Comparison of ENCODE assay signal across 8 mouse cellular contexts in genomic region chr5:123350386-123350785, GRCm38 (mm10). TPM values are rescaled to one million over a fixed set of nuclear protein-coding genes. Genes with fewer than 3 reads are reported as not detected.
DNase-seq lines count a peak whose midpoint lies in the region; ATAC-seq and TF ChIP-seq lines count a peak whose summit lies in the region.

No protein-coding gene starts in this region.

- 0 out of 2 replicates have a peak overlapping the region, but pooled peaks have one; percentile 7 for H3K27ac ChIP-seq in heart, embryonic 12.5 days (ENCODE audit: poor library complexity, severe bottlenecking)
- H3K27ac ChIP-seq in heart, embryonic 11.5 days (ENCODE audit: low read depth, low read length) = no peak overlapping the region
- H3K27ac ChIP-seq in CH12.LX (ENCODE audit: insufficient read depth, low read depth) = no peak overlapping the region
- H3K27ac ChIP-seq in midbrain, embryonic 13.5 days = no peak overlapping the region

- DNase-seq in CH12.LX (ENCODE audit: extremely low read depth) (peak; percentile 55), MN1 (ENCODE audit: low spot score) (no peak)
- peak; percentile 40 for DNase-seq in c-Kit-positive CD71-positive TER-119-negative erythroid progenitor cells, embryonic 14.5 days (ENCODE audit: low read depth)
- peak; percentile 52 to 58 for DNase-seq in layer of hippocampus, postnatal 10 days (ENCODE audit: low spot score in 2 of 2)
- peak; percentile 65 for DNase-seq in thymus, postnatal 14 days

- in situ Hi-C loops in CH12.LX (cut with MboI; ENCODE audit: low pct_ligation_motif_present, low pct_unique_long_range_greater_than_20kb, low sequenced_read_pairs) = no loop called here

- H3K4me3 ChIP-seq in heart, embryonic 12.5 days = no peak overlapping the region
- no peak overlapping the region for H3K4me3 ChIP-seq in heart, embryonic 11.5 days (ENCODE audit: low read depth, low read length)
- no peak overlapping the region for H3K4me3 ChIP-seq in CH12.LX (replicated peaks in 1 of 3; ENCODE audit: low read depth in 2 of 3, low read length in 2 of 3, poor library complexity in 1 of 3)
- no peak overlapping the region for H3K4me3 ChIP-seq in midbrain, embryonic 13.5 days (replicated peaks)

- H3K79me2 ChIP-seq in CH12.LX (replicated peaks; ENCODE audit: control insufficient read depth, extremely low read depth, insufficient read depth, poor library complexity, severe bottlenecking) = no peaks in the 10 kb centered on the region; the same call in 1 of the 2 replicates

- peaks cover 11% of the 10 kb centered on the region for H3K36me3 ChIP-seq in heart, embryonic 12.5 days
- peaks cover 1% of the 10 kb centered on the region; the same call in 1 of the 2 replicates for H3K36me3 ChIP-seq in heart, embryonic 11.5 days (ENCODE audit: control insufficient read depth, insufficient read depth, low read length)
- H3K36me3 ChIP-seq in CH12.LX (replicated peaks in 1 of 2; ENCODE audit: control insufficient read depth in 1 of 2, insufficient read depth in 1 of 2, low read length in 1 of 2) = peaks cover 0 to 40% of the 10 kb centered on the region in 2 experiments
- H3K36me3 ChIP-seq in midbrain, embryonic 13.5 days = peaks cover 33% of the 10 kb centered on the region

- TF ChIP-seq CTCF in CH12.LX (conservative IDR thresholded peaks at IDR 0.05 in 1 of 2, IDR thresholded peaks at IDR 0.05 in 1 of 2; ENCODE audit: low read depth in 2 of 2, low read length in 2 of 2) = peak in 1 of 2 experiments; percentile 51; a peak in 2 of 4 replicates

- peaks cover 61% of the 10 kb centered on the region for H3K4me1 ChIP-seq in heart, embryonic 12.5 days (replicated peaks)
- peaks cover 46% of the 10 kb centered on the region for H3K4me1 ChIP-seq in heart, embryonic 11.5 days (ENCODE audit: control insufficient read depth, insufficient read depth, low read length)
- H3K4me1 ChIP-seq in CH12.LX (ENCODE audit: control insufficient read depth in 1 of 2, insufficient read depth in 2 of 2) = peaks cover 11 to 41% of the 10 kb centered on the region in 2 experiments
- peaks cover 55% of the 10 kb centered on the region for H3K4me1 ChIP-seq in midbrain, embryonic 13.5 days (replicated peaks)

- dilution Hi-C loops in CH12.LX (cut with MboI; ENCODE audit: extremely low pct_ligation_motif_present, extremely low pct_unique_long_range_greater_than_20kb, low sequenced_read_pairs) = no loop called here

- no peak overlapping the region for H3K4me2 ChIP-seq in heart, embryonic 12.5 days
- no peak overlapping the region for H3K4me2 ChIP-seq in heart, embryonic 11.5 days
- H3K4me2 ChIP-seq in CH12.LX (ENCODE audit: insufficient read depth, low read depth, poor library complexity, severe bottlenecking) = no peak overlapping the region
- no peak overlapping the region for H3K4me2 ChIP-seq in midbrain, embryonic 13.5 days (replicated peaks)

- no peak for TF ChIP-seq EP300 in CH12.LX (IDR thresholded peaks at IDR 0.05; ENCODE audit: low read length)

- 44% methylated on average over 10 of the region's 10 CpGs for WGBS in heart, embryonic 12.5 days
- WGBS in heart, embryonic 11.5 days (ENCODE audit: insufficient replicate concordance) = 47% methylated on average over 10 of the region's 10 CpGs
- WGBS in midbrain, embryonic 13.5 days = 79% methylated on average over 10 of the region's 10 CpGs

- no peak overlapping the region for H3K9ac ChIP-seq in heart, embryonic 12.5 days
- no peak overlapping the region for H3K9ac ChIP-seq in heart, embryonic 11.5 days (ENCODE audit: low read depth, low read length)
- no peak overlapping the region for H3K9ac ChIP-seq in CH12.LX (ENCODE audit: insufficient read depth, low read depth)
- H3K9ac ChIP-seq in midbrain, embryonic 13.5 days (replicated peaks) = no peak overlapping the region

- no peak for ATAC-seq in heart, embryonic 12.5 days (ENCODE audit: insufficient number of reproducible peaks, low FRiP score)
- no peak for ATAC-seq in heart, embryonic 11.5 days (replicated peaks; ENCODE audit: insufficient number of reproducible peaks, low FRiP score, low TSS enrichment)
- ATAC-seq in midbrain, embryonic 13.5 days = no peak

- peak; percentile 30 for TF ChIP-seq RAD21 in CH12.LX (IDR thresholded peaks at IDR 0.05; ENCODE audit: low read depth, low read length)

- H3K9me3 ChIP-seq in heart, embryonic 12.5 days (replicated peaks) = no peaks in the 10 kb centered on the region
- H3K9me3 ChIP-seq in heart, embryonic 11.5 days (replicated peaks; ENCODE audit: control insufficient read depth, low read length) = no peaks in the 10 kb centered on the region
- H3K9me3 ChIP-seq in CH12.LX (replicated peaks; ENCODE audit: low read length) = no peaks in the 10 kb centered on the region
- no peaks in the 10 kb centered on the region for H3K9me3 ChIP-seq in midbrain, embryonic 13.5 days

- no peaks in the 10 kb centered on the region for H3K27me3 ChIP-seq in heart, embryonic 12.5 days (replicated peaks)
- H3K27me3 ChIP-seq in heart, embryonic 11.5 days (ENCODE audit: control insufficient read depth, insufficient read depth, low read length) = no peaks in the 10 kb centered on the region
- no peaks in the 10 kb centered on the region for H3K27me3 ChIP-seq in CH12.LX (replicated peaks)
- H3K27me3 ChIP-seq in midbrain, embryonic 13.5 days = no peaks in the 10 kb centered on the region

- no peak for TF ChIP-seq POLR2A in CH12.LX (IDR thresholded peaks at IDR 0.05; ENCODE audit: low read depth, low read length)

TF ChIP-seq in CH12.LX, 34 proteins besides CTCF, POLR2A, EP300 and RAD21:
- TF ChIP-seq TCF12 (IDR thresholded peaks at IDR 0.05; ENCODE audit: low read depth, low read length) (no peak), BHLHE40 (IDR thresholded peaks at IDR 0.05; ENCODE audit: low read depth, low read length) (0 out of 2 replicates have a peak, but pooled peaks have one; percentile 13), SMC3 (IDR thresholded peaks at IDR 0.05; ENCODE audit: low read depth, low read length) (peak; percentile 43), MXI1 (IDR thresholded peaks at IDR 0.05; ENCODE audit: low read depth, low read length) (peak; percentile 57; the same call in 1 of the 2 replicates), TBP (conservative IDR thresholded peaks at IDR 0.05; ENCODE audit: low read depth, low read length) (no peak)

RNA-seq across cellular contexts. Expression of gene Bcl7a, which starts 6.8 kb away (rescaled TPM):
- polyA plus RNA-seq in heart, embryonic 12.5 days (2016; fragmentation: Nextera tagmentation; extraction: Ambion mirVana) = 16.3 and 16.6 TPM in 2 replicates
- polyA plus RNA-seq in heart, embryonic 11.5 days (2014; fragmentation: Nextera tagmentation; extraction: Ambion mirVana) = 15.2 and 16.2 TPM in 2 replicates
- 3.6 and 4.3 TPM in 2 replicates for total RNA-seq in CH12.LX (2012; rRNA removed)
- 1.9 and 2.3 TPM in 2 replicates for total RNA-seq in CH12.LX (2014; rRNA removed)
- 6.3 and 7.2 TPM in 2 replicates for polyA plus RNA-seq in CH12.LX (2012; ENCODE audit: insufficient read length, low read depth)
- total RNA-seq in layer of hippocampus, postnatal 10 days (2021) = 10 to 100 TPM; 72.7 to 78.5 TPM
- polyA plus RNA-seq in midbrain, embryonic 13.5 days (2015; fragmentation: Nextera tagmentation; extraction: Ambion mirVana) = 47.8 and 53.0 TPM in 2 replicates

RNA-seq across cellular contexts. Expression of gene Mlxip, which starts 44.2 kb away (rescaled TPM):
- polyA plus RNA-seq in heart, embryonic 12.5 days (2016; fragmentation: Nextera tagmentation; extraction: Ambion mirVana) = 14.2 TPM in 2 replicates
- polyA plus RNA-seq in heart, embryonic 11.5 days (2014; fragmentation: Nextera tagmentation; extraction: Ambion mirVana) = 12.0 and 15.2 TPM in 2 replicates
- total RNA-seq in CH12.LX (2012; rRNA removed) (5.8 and 7.4 TPM in 2 replicates), CH12.LX (2014; rRNA removed) (4.3 and 4.4 TPM in 2 replicates)
- polyA plus RNA-seq in CH12.LX (2012; ENCODE audit: insufficient read length, low read depth) = 15.4 and 17.9 TPM in 2 replicates
- total RNA-seq in layer of hippocampus, postnatal 10 days (2021) = 10 to 100 TPM; 22.3 to 22.7 TPM
- 17.4 and 18.7 TPM in 2 replicates for polyA plus RNA-seq in midbrain, embryonic 13.5 days (2015; fragmentation: Nextera tagmentation; extraction: Ambion mirVana)
